Mouse (Mus musculus) ovary, adult 18-20 months (tissue): ENCODE data around the gene Fam178b.

Experiments
- DNase-seq: peaks from one replicate; pipeline ENCODE4 v3.0.0; 2022; ENCODE audit warnings: low spot score, mixed read lengths

The Fam178b gene

DNA sequence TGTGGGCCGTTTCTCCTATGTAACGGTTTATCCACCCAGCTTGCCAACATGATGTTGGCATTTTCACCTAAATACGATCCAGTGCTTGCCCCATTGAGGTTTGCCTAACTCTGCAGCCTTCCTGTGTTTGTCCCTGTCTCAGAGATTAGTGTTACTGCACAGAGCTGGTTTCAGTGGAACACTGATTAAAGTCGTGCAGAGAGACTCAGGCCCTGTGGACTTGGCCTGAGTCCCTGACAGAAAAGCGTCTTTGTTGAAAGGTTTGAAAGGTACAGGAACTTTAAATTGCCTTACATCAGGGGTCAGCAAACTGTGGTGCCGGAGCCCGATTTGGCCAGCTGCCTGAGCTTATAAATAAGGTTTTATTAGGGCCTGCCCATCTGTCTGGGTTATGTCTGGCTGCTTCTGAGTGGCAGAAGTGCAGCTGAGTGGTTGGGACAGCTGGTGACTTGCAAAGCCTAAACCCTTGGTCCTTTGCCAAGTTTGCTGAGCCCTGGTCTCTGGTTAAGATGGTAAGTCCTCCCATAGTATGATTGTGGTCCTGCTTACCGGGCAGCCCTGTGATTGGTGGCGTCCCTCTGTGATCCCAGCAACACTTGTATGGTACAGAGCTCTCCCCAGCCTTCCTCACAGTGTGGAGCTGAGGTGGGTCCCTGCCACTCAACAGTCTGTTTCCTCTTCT lies 159.5 kb downstream of the Fam178b start:
- DNase-seq = no peak

DNA sequence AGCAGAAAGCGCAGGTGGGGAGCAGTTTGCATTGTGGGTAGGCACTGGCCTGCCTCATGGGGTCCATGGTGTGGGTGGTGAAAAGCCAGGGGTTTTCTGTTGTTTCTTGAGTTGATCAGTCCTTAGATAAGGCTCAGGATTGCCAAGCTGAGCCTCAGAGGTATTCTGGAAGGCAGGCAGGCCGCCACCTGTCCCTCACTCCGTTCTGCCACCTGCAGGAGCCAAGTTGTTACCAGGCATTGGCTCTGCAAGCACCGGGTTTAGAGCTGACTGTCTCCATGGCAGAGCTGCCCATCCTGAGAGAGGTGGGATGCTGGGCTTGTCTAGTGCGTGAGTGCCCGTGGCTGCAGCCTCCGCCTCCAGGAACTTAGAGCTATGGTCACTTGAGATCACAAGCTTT lies 160.8 kb downstream of the Fam178b start:
- no peak for DNase-seq

DNA sequence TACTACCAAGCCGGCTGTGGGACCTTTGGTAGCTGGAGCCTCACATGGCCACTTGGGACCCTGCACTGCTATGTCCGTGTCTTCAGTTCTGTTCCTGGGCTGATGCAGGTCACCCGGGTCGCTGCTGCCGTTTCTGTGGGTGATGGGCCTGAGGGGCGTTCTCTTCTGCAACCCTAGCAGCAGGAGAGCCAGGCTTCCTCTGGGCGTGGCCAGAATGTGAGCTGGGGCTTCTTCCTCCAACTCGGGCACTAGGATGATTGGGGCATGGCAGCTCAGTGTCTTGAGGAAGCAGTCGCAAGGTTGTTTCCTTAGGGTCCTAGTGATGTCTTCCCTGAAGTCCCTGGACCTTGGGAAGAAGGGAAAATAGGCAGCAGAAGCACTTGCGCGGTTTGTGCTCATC lies 163.4 kb downstream of the Fam178b start:
- DNase-seq = no peak

DNA sequence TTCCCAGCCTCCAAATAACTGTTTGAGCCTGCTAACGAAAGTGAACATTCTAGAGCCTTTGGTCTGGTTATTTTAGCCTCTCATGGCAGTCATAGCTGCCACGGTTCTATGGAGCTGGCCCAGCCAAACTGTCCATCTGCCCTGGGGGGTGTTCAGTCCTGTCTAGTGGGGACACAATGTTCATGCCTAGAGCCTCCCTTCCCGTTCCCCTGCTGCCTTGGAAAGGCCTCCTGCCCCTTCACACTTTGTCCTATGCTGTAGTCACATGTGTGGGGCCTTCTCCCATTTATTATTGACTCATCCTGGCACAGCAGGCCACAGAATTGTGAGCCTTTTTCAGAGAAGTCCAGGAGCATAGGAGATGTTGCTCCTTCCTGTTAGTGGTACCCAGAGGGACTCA lies 164.7 kb downstream of the Fam178b start:
- no peak for DNase-seq

DNA sequence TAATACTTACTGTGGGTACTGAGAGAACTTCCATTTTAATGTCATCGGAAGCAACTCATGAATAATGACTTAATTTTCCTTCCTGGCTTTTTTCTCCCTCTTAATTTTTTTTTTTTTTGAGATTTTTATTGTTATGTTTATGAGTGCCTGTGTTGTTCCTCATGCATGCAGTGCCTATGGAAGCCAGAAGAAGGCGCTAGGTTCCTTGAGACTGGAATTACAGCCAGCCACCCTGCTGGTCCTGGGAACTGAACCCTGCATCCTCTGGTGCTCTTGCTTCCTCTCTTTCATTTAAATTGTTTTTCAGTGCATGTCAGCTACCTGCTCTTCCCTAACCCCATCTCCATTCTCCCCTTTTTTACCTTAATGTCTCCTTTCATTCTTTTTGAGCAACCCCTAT lies 169.3 kb downstream of the Fam178b start:
- DNase-seq = no peak

DNA sequence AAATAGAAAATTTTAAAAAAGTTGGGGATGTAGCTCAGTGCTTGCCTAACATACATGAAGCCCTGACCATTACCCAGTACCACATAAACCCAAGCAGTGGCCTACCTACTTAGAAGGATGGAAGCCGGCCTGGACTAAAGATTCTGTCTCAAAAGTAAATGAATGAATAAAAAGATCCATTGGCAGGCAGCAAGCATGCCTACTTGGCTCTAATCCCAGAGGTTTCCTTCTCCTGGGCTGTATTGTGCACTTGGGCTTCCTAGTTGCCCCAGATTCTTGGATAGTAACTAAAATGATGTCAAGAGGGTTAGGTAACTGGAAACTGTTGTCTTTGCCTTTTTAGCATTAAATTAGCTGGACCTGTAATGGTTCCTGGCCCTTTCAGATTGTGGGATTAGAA lies 169.7 kb downstream of the Fam178b start:
- no peak for DNase-seq

DNA sequence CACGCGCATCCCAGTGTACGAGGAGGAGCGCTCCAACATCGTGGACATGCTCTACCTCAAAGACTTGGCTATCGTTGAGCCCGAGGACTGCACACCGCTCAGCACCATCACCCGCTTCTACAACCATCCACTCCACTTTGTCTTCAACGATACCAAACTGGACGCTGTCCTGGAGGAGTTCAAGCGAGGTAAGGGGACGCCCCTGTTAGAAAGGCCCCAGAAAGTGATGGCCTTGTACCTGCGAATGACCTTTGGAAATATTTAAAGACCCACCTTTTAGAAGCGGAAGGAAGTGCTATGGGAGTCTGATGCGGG lies 170.1 kb downstream of the Fam178b start:
- DNase-seq = no peak
